Comparison of ENCODE assay signal across 8 mouse cellular contexts in genomic region chr7:126536466-126536865, GRCm38 (mm10). TPM values are rescaled to one million over a fixed set of nuclear protein-coding genes. Genes with fewer than 3 reads are reported as not detected.
DNase-seq lines count a peak whose midpoint lies in the region; ATAC-seq lines count a peak whose summit lies in the region.
"Had no signal": no experiment of that assay in that cellular context is flagged by ENCODE, and none has a peak within 500 bp of the region (broad histone marks: within the 10 kb centered on the region; RNA-seq: fewer than 3 reads in every experiment).

No protein-coding gene starts in this region.

- H3K4me1 ChIP-seq in lung, embryonic 16.5 days (replicated peaks; ENCODE audit: control insufficient read depth, insufficient read depth, low read length), result 0 out of 2 replicates have a peak, but pooled peaks cover 2% of the 10 kb centered on the region
- H3K4me1 ChIP-seq in forebrain, embryonic 16.5 days (replicated peaks; ENCODE audit: control insufficient read depth, insufficient read depth, low read length), result no peaks in the 10 kb centered on the region
- peaks cover 6% of the 10 kb centered on the region; the same call in 1 of the 2 replicates for H3K4me1 ChIP-seq in limb, embryonic 15.5 days
- no peaks in the 10 kb centered on the region for H3K4me1 ChIP-seq in stomach, embryonic 16.5 days (ENCODE audit: control insufficient read depth, insufficient read depth, low read length)

- H3K27me3 ChIP-seq in lung, embryonic 16.5 days (ENCODE audit: control insufficient read depth, insufficient read depth, low read depth, low read length), result peaks cover 12% of the 10 kb centered on the region; the same call in 1 of the 2 replicates
- H3K27me3 ChIP-seq in forebrain, embryonic 16.5 days (replicated peaks; ENCODE audit: control insufficient read depth, insufficient read depth, low read length), result no peaks in the 10 kb centered on the region
- peaks cover 17% of the 10 kb centered on the region for H3K27me3 ChIP-seq in limb, embryonic 15.5 days
- H3K27me3 ChIP-seq in stomach, embryonic 16.5 days (ENCODE audit: control insufficient read depth, insufficient read depth, low read length), result peaks cover 7% of the 10 kb centered on the region

- peak overlapping the region; percentile 86 for H3K4me2 ChIP-seq in lung, embryonic 16.5 days (ENCODE audit: low read depth, low read length)
- peak overlapping the region; percentile 70 for H3K4me2 ChIP-seq in forebrain, embryonic 16.5 days (ENCODE audit: low read length)
- peak overlapping the region; percentile 88 for H3K4me2 ChIP-seq in limb, embryonic 15.5 days
- peak overlapping the region; percentile 74 for H3K4me2 ChIP-seq in stomach, embryonic 16.5 days (ENCODE audit: low read depth, low read length)

- no peaks in the 10 kb centered on the region for H3K9me3 ChIP-seq in lung, embryonic 16.5 days (ENCODE audit: control insufficient read depth, low read length)
- H3K9me3 ChIP-seq in forebrain, embryonic 16.5 days (ENCODE audit: control insufficient read depth, low read length), result no peaks in the 10 kb centered on the region
- no peaks in the 10 kb centered on the region for H3K9me3 ChIP-seq in limb, embryonic 15.5 days
- no peaks in the 10 kb centered on the region for H3K9me3 ChIP-seq in stomach, embryonic 16.5 days (replicated peaks; ENCODE audit: control insufficient read depth, low read length)

- no peak overlapping the region for H3K27ac ChIP-seq in lung, embryonic 16.5 days (ENCODE audit: low read length)
- no peak overlapping the region for H3K27ac ChIP-seq in forebrain, embryonic 16.5 days (ENCODE audit: low read length)
- H3K27ac ChIP-seq in limb, embryonic 15.5 days, result no peak overlapping the region
- H3K27ac ChIP-seq in stomach, embryonic 16.5 days (ENCODE audit: low read length), result no peak overlapping the region

- H3K9ac ChIP-seq in lung, embryonic 16.5 days (ENCODE audit: low read length), result no peak overlapping the region
- no peak overlapping the region for H3K9ac ChIP-seq in forebrain, embryonic 16.5 days (replicated peaks; ENCODE audit: low read depth, low read length)
- 0 out of 2 replicates have a peak overlapping the region, but pooled peaks have one; percentile 50 for H3K9ac ChIP-seq in limb, embryonic 15.5 days
- H3K9ac ChIP-seq in stomach, embryonic 16.5 days (ENCODE audit: low read length), result no peak overlapping the region

- ATAC-seq in lung, embryonic 16.5 days (ENCODE audit: low read depth), result no peak
- ATAC-seq in forebrain, embryonic 16.5 days, result no peak
- ATAC-seq in limb, embryonic 15.5 days (ENCODE audit: insufficient number of reproducible peaks, low FRiP score, low TSS enrichment, low read depth), result no peak
- ATAC-seq in stomach, embryonic 16.5 days (ENCODE audit: insufficient read depth, low FRiP score), result no peak

- DNase-seq in lung, postnatal 14 days, result no peak
- no peak for DNase-seq in layer of hippocampus, postnatal 36 days
- DNase-seq in right cerebral cortex, adult 18-20 months, result no peak
- DNase-seq: cerebellum, adult 8-10 months had no signal

- H3K36me3 ChIP-seq in lung, embryonic 16.5 days (ENCODE audit: control insufficient read depth, insufficient read depth, low read length), result no peaks in the 10 kb centered on the region
- H3K36me3 ChIP-seq in forebrain, embryonic 16.5 days (ENCODE audit: control insufficient read depth, insufficient read depth), result no peaks in the 10 kb centered on the region
- H3K36me3 ChIP-seq in limb, embryonic 15.5 days, result no peaks in the 10 kb centered on the region
- H3K36me3 ChIP-seq in stomach, embryonic 16.5 days (ENCODE audit: control insufficient read depth, insufficient read depth, low read length), result no peaks in the 10 kb centered on the region

- H3K4me3 ChIP-seq in lung, embryonic 16.5 days (ENCODE audit: low read length), result peak overlapping the region; percentile 53
- peak overlapping the region; percentile 45 for H3K4me3 ChIP-seq in forebrain, embryonic 16.5 days (replicated peaks; ENCODE audit: low read length)
- H3K4me3 ChIP-seq in limb, embryonic 15.5 days, result peak overlapping the region; percentile 45
- peak overlapping the region; percentile 48 for H3K4me3 ChIP-seq in stomach, embryonic 16.5 days (replicated peaks; ENCODE audit: low read length)

- WGBS in lung, embryonic 16.5 days, result 51% methylated on average over 9 of the region's 9 CpGs
- WGBS in forebrain, embryonic 16.5 days, result 50% methylated on average over 9 of the region's 9 CpGs
- 56% methylated on average over 9 of the region's 9 CpGs for WGBS in limb, embryonic 15.5 days
- 58% methylated on average over 9 of the region's 9 CpGs for WGBS in stomach, embryonic 16.5 days

RNA-seq across cellular contexts. Expression of gene Eif3c, which starts 29.7 kb away (rescaled TPM):
- 181 and 187 TPM in 2 replicates for polyA plus RNA-seq in lung, embryonic 16.5 days (2015; fragmentation: Nextera tagmentation; extraction: Ambion mirVana)
- 181 and 190 TPM in 2 replicates for polyA plus RNA-seq in forebrain, embryonic 16.5 days (2015; fragmentation: Nextera tagmentation; extraction: Ambion mirVana)
- polyA plus RNA-seq in limb, embryonic 15.5 days (2015; fragmentation: Nextera tagmentation; extraction: Ambion mirVana), result 173 and 191 TPM in 2 replicates
- 165 and 176 TPM in 2 replicates for polyA plus RNA-seq in stomach, embryonic 16.5 days (2015; fragmentation: Nextera tagmentation; extraction: Ambion mirVana)
- total RNA-seq in layer of hippocampus, postnatal 36 days (2021), result 100 to 1,000 TPM; 172 to 177 TPM

RNA-seq across cellular contexts. Expression of gene Atxn2l, which starts 33.2 kb away (rescaled TPM):
- polyA plus RNA-seq in lung, embryonic 16.5 days (2015; fragmentation: Nextera tagmentation; extraction: Ambion mirVana), result 36.0 and 38.5 TPM in 2 replicates
- 65.4 and 69.9 TPM in 2 replicates for polyA plus RNA-seq in forebrain, embryonic 16.5 days (2015; fragmentation: Nextera tagmentation; extraction: Ambion mirVana)
- 41.9 and 47.0 TPM in 2 replicates for polyA plus RNA-seq in limb, embryonic 15.5 days (2015; fragmentation: Nextera tagmentation; extraction: Ambion mirVana)
- polyA plus RNA-seq in stomach, embryonic 16.5 days (2015; fragmentation: Nextera tagmentation; extraction: Ambion mirVana), result 31.2 and 33.4 TPM in 2 replicates
- total RNA-seq in layer of hippocampus, postnatal 36 days (2021), result 100 to 1,000 TPM; 113 to 134 TPM

RNA-seq across cellular contexts. Expression of gene Apobr, which starts 48.3 kb away (rescaled TPM):
- 1.6 and 2.3 TPM in 2 replicates for polyA plus RNA-seq in lung, embryonic 16.5 days (2015; fragmentation: Nextera tagmentation; extraction: Ambion mirVana)
- polyA plus RNA-seq in forebrain, embryonic 16.5 days (2015; fragmentation: Nextera tagmentation; extraction: Ambion mirVana), result 0.29 and 0.77 TPM in 2 replicates
- 0.79 and 1.9 TPM in 2 replicates for polyA plus RNA-seq in limb, embryonic 15.5 days (2015; fragmentation: Nextera tagmentation; extraction: Ambion mirVana)
- polyA plus RNA-seq in stomach, embryonic 16.5 days (2015; fragmentation: Nextera tagmentation; extraction: Ambion mirVana), result 1.4 and 2.2 TPM in 2 replicates
- under 1 TPM; 0.40 to 0.42 TPM for total RNA-seq in layer of hippocampus, postnatal 36 days (2021)

RNA-seq across cellular contexts. Expression of gene Cln3, which starts 49.2 kb away (rescaled TPM):
- polyA plus RNA-seq in lung, embryonic 16.5 days (2015; fragmentation: Nextera tagmentation; extraction: Ambion mirVana), result 31.2 and 31.7 TPM in 2 replicates
- 34.4 and 37.3 TPM in 2 replicates for polyA plus RNA-seq in forebrain, embryonic 16.5 days (2015; fragmentation: Nextera tagmentation; extraction: Ambion mirVana)
- 32.7 and 37.7 TPM in 2 replicates for polyA plus RNA-seq in limb, embryonic 15.5 days (2015; fragmentation: Nextera tagmentation; extraction: Ambion mirVana)
- 30.4 and 33.3 TPM in 2 replicates for polyA plus RNA-seq in stomach, embryonic 16.5 days (2015; fragmentation: Nextera tagmentation; extraction: Ambion mirVana)
- 10 to 100 TPM; 28.3 to 32.9 TPM for total RNA-seq in layer of hippocampus, postnatal 36 days (2021)

RNA-seq across cellular contexts. Expression of gene Tufm, which starts 49.3 kb away (rescaled TPM):
- 106 and 112 TPM in 2 replicates for polyA plus RNA-seq in lung, embryonic 16.5 days (2015; fragmentation: Nextera tagmentation; extraction: Ambion mirVana)
- 131 and 140 TPM in 2 replicates for polyA plus RNA-seq in forebrain, embryonic 16.5 days (2015; fragmentation: Nextera tagmentation; extraction: Ambion mirVana)
- polyA plus RNA-seq in limb, embryonic 15.5 days (2015; fragmentation: Nextera tagmentation; extraction: Ambion mirVana), result 120 and 130 TPM in 2 replicates
- polyA plus RNA-seq in stomach, embryonic 16.5 days (2015; fragmentation: Nextera tagmentation; extraction: Ambion mirVana), result 140 and 154 TPM in 2 replicates
- 10 to 100 TPM; 88.9 to 94.0 TPM for total RNA-seq in layer of hippocampus, postnatal 36 days (2021)
